Mouse (Mus musculus): Measurements from ENCODE around the gene Gm11146. TPM values are rescaled to one million over a fixed set of nuclear protein-coding genes. Genes with fewer than 3 reads are reported as not detected.

The Gm11146 gene
- not detected in 2 replicates for polyA plus RNA-seq (2012; rRNA removed; ENCODE audit: low replicate concordance)

DNA sequence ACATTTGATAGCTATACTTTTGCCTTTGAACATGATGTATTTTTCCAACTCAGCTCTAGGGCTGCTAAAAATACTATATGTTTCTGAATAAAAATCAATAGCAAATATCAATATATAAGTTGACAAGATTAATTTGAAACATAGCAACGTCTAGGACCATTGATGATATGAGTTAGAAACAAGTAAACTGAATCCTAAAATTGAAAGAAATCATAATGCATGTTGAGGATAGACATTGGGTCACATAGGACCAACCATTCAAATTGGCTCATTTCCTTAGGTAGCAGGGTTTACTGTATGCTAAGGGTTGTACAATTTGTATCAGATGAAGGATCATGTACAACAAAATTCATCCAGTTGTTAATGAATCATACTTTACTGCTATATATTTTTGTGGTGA, at the start of gene Gm11146:
Gm11146 (minus strand) TSS at position 101 of the 400 bp plus-strand sequence.

Data from duodenum, adult 2 months (tissue).